Mouse (Mus musculus) MEL (cell line): ENCODE measurements around the gene Rrp36. TPM values are rescaled to one million over a fixed set of nuclear protein-coding genes. Genes with fewer than 3 reads are reported as not detected.

ENCODE experiments used
- DNase-seq: peaks from one replicate; pipeline ENCODE4 v3.0.0; 2011; ENCODE audit warnings: low read depth, low spot score
- H3K27ac ChIP-seq: 2 replicates; pipeline ENCODE4 v1.5.1; 2012; ENCODE audit warnings: low read depth, mild to moderate bottlenecking, control low read depth, low read length, moderate library complexity; ENCODE audit not compliant: control insufficient read depth
- H3K27me3 ChIP-seq, 2 experiments: fragments of 150-350 bp in 1 of 2; sonication (generic) in 1 of 2; 2 replicates each; pipeline ENCODE4 v1.6.1; 2012; ENCODE audit warnings: low read length in 2 of 2, mild to moderate bottlenecking in 2 of 2, improper control_type of control experiment in 1 of 2, moderate library complexity in 1 of 2; ENCODE audit not compliant: insufficient read depth in 2 of 2, control insufficient read depth in 1 of 2
- H3K36me3 ChIP-seq, 2 experiments: 2 replicates each; pipeline ENCODE4 v1.6.1; 2012 to 2014; ENCODE audit warnings: low read length in 2 of 2, improper control_type of control experiment in 1 of 2, inconsistent platforms in 1 of 2, mild to moderate bottlenecking in 1 of 2; ENCODE audit not compliant: insufficient read depth in 2 of 2, control insufficient read depth in 1 of 2
- H3K4me1 ChIP-seq, 2 experiments: fragments of 150-350 bp in 1 of 2; sonication (generic) in 1 of 2; 2 replicates each; pipeline ENCODE4 v1.6.1; 2012; ENCODE audit warnings: low read length in 2 of 2, improper control_type of control experiment in 1 of 2, mild to moderate bottlenecking in 1 of 2; ENCODE audit not compliant: insufficient read depth in 2 of 2, control insufficient read depth in 1 of 2
- H3K4me3 ChIP-seq, 2 experiments: fragments of 150-350 bp in 1 of 2; sonication (generic) in 1 of 2; 2 replicates each; pipeline ENCODE4 v1.5.1; 2012; ENCODE audit warnings: low read depth in 2 of 2, low read length in 2 of 2, mild to moderate bottlenecking in 2 of 2, moderate library complexity in 2 of 2, control low read depth in 1 of 2, improper control_type of control experiment in 1 of 2; ENCODE audit not compliant: control insufficient read depth in 1 of 2, insufficient read depth in 1 of 2
- H3K79me2 ChIP-seq: 2 replicates; pipeline ENCODE4 v1.6.1; 2012; ENCODE audit warnings: mild to moderate bottlenecking, low read length, moderate library complexity; ENCODE audit not compliant: control insufficient read depth, poor library complexity, insufficient read depth
- H3K9ac ChIP-seq: 2 replicates; pipeline ENCODE4 v1.6.1; 2012; ENCODE audit warnings: low read depth, mild to moderate bottlenecking, control low read depth, low read length, moderate library complexity; ENCODE audit not compliant: control insufficient read depth, poor library complexity, severe bottlenecking
- H3K9me3 ChIP-seq: fragments of 150-350 bp; sonication (generic); replicated peaks from 2 replicates; pipeline ENCODE4 v1.6.1; 2012; ENCODE audit warnings: mild to moderate bottlenecking, low read length, improper control_type of control experiment, moderate library complexity; ENCODE audit not compliant: insufficient read depth
- BHLHE40 ChIP-seq: IDR thresholded peaks from 2 replicates; pipeline ENCODE4 v1.6.1; 2012; ENCODE audit warnings: low read depth, mild to moderate bottlenecking, inconsistent platforms, low read length, improper control_type of control experiment, borderline replicate concordance
- CHD1 ChIP-seq: IDR thresholded peaks from 2 replicates; pipeline ENCODE4 v1.6.1; 2012; ENCODE audit warnings: low read depth, mild to moderate bottlenecking, inconsistent platforms, low read length, improper control_type of control experiment
- E2F4 ChIP-seq: IDR thresholded peaks from 2 replicates; pipeline ENCODE4 v1.6.1; 2011; ENCODE audit warnings: low read depth, low read length, improper control_type of control experiment, borderline replicate concordance
- ELF1 ChIP-seq: IDR thresholded peaks from 2 replicates; pipeline ENCODE4 v1.6.1; 2014; ENCODE audit warnings: low read depth, mild to moderate bottlenecking, inconsistent platforms, low read length, improper control_type of control experiment, moderate library complexity
- EP300 ChIP-seq, 2 experiments: IDR thresholded peaks; 2 replicates each; pipeline ENCODE4 v1.6.1; 2011; ENCODE audit warnings: improper control_type of control experiment in 2 of 2, low read length in 2 of 2, low read depth in 1 of 2, mild to moderate bottlenecking in 1 of 2
- ETS1 ChIP-seq: IDR thresholded peaks from 2 replicates; pipeline ENCODE4 v1.6.1; 2012; ENCODE audit warnings: low read depth, mild to moderate bottlenecking, inconsistent platforms, low read length, improper control_type of control experiment, moderate library complexity
- GATA1 ChIP-seq: IDR thresholded peaks from 2 replicates; pipeline ENCODE4 v1.6.1; 2011; ENCODE audit warnings: low read depth, low read length, improper control_type of control experiment
- JUND ChIP-seq: IDR thresholded peaks from 2 replicates; pipeline ENCODE4 v1.6.1; 2011; ENCODE audit warnings: low read depth, mild to moderate bottlenecking, improper control_type of control experiment, low read length
- MAX ChIP-seq: IDR thresholded peaks from 2 replicates; pipeline ENCODE4 v1.6.1; 2011; ENCODE audit warnings: low read length, improper control_type of control experiment
- MAZ ChIP-seq: IDR thresholded peaks from 2 replicates; pipeline ENCODE4 v1.6.1; 2012; ENCODE audit warnings: low read depth, mild to moderate bottlenecking, inconsistent platforms, low read length, improper control_type of control experiment
- MEF2A ChIP-seq: IDR thresholded peaks from 2 replicates; pipeline ENCODE4 v1.6.1; 2014; ENCODE audit warnings: low read depth, mild to moderate bottlenecking, inconsistent platforms, low read length, improper control_type of control experiment; ENCODE audit not compliant: poor library complexity, insufficient replicate concordance, severe bottlenecking; ENCODE audit errors: extremely low read depth
- MXI1 ChIP-seq: IDR thresholded peaks from 2 replicates; pipeline ENCODE4 v1.6.1; 2011; ENCODE audit warnings: mild to moderate bottlenecking, low read depth, low read length, improper control_type of control experiment
- MYB ChIP-seq: IDR thresholded peaks from 2 replicates; pipeline ENCODE4 v1.6.1; 2011; ENCODE audit warnings: mild to moderate bottlenecking, low read depth, low read length, improper control_type of control experiment
- MYC ChIP-seq: IDR thresholded peaks from 2 replicates; pipeline ENCODE4 v1.6.1; 2011; ENCODE audit warnings: low read depth, mild to moderate bottlenecking, low read length, improper control_type of control experiment, moderate library complexity
- NRF1 ChIP-seq: IDR thresholded peaks from 2 replicates; pipeline ENCODE4 v1.6.1; 2014; ENCODE audit warnings: low read depth, mild to moderate bottlenecking, inconsistent platforms, low read length, improper control_type of control experiment, moderate library complexity; ENCODE audit not compliant: poor library complexity, insufficient read depth, severe bottlenecking
- POLR2AphosphoS2 ChIP-seq: IDR thresholded peaks from 2 replicates; pipeline ENCODE4 v1.6.1; 2011; ENCODE audit warnings: low read length, improper control_type of control experiment
- RAD21 ChIP-seq: IDR thresholded peaks from 2 replicates; pipeline ENCODE4 v1.6.1; 2011; ENCODE audit warnings: mild to moderate bottlenecking, low read depth, low read length, improper control_type of control experiment
- RCOR1 ChIP-seq: IDR thresholded peaks from 2 replicates; pipeline ENCODE4 v1.6.1; 2012; ENCODE audit warnings: low read depth, mild to moderate bottlenecking, inconsistent platforms, low read length, improper control_type of control experiment
- SIN3A ChIP-seq: IDR thresholded peaks from 2 replicates; pipeline ENCODE4 v1.6.1; 2012; ENCODE audit warnings: low read length, improper control_type of control experiment, inconsistent platforms
- TBP ChIP-seq: IDR thresholded peaks from 2 replicates; pipeline ENCODE4 v1.8.0; 2011; ENCODE audit warnings: low read depth, low read length, improper control_type of control experiment
- UBTF ChIP-seq: IDR thresholded peaks from 2 replicates; pipeline ENCODE4 v1.6.1; 2012; ENCODE audit warnings: low read depth, mild to moderate bottlenecking, inconsistent platforms, low read length, improper control_type of control experiment, moderate library complexity, borderline replicate concordance; ENCODE audit not compliant: insufficient read depth
- USF2 ChIP-seq, 2 experiments: IDR thresholded peaks; 2 replicates each; pipeline ENCODE4 v1.6.1; 2011 to 2012; ENCODE audit warnings: improper control_type of control experiment in 2 of 2, low read length in 2 of 2, borderline replicate concordance in 1 of 2, inconsistent platforms in 1 of 2, low read depth in 1 of 2, mild to moderate bottlenecking in 1 of 2; ENCODE audit not compliant: insufficient read depth in 1 of 2
- ZC3H11A ChIP-seq: IDR thresholded peaks from 2 replicates; pipeline ENCODE4 v1.6.1; 2012; ENCODE audit warnings: low read depth, mild to moderate bottlenecking, inconsistent platforms, low read length, improper control_type of control experiment
- ZKSCAN1 ChIP-seq: IDR thresholded peaks from 2 replicates; pipeline ENCODE4 v1.6.1; 2012; ENCODE audit warnings: low read depth, mild to moderate bottlenecking, inconsistent platforms, low read length, improper control_type of control experiment, moderate library complexity
- ZMIZ1 ChIP-seq: IDR thresholded peaks from 2 replicates; pipeline ENCODE4 v1.6.1; 2012; ENCODE audit warnings: low read depth, mild to moderate bottlenecking, inconsistent platforms, low read length, improper control_type of control experiment, moderate library complexity
- polyA plus RNA-seq, 2 experiments: library from polyadenylated mRNA; stranded (reverse) in 1 of 2; unstranded in 1 of 2; fragments of >175 nt in 1 of 2; fragments of >200 nt in 1 of 2; gene quantifications; 2 replicates each; pipeline versions ENCODE4 v1.2.1 to v1.2.4; 2012; ENCODE audit warnings: low replicate concordance in 2 of 2, low read depth in 1 of 2; ENCODE audit not compliant: insufficient read length in 2 of 2, insufficient read depth in 1 of 2, missing spikeins in 1 of 2
- total RNA-seq: library from RNA; depleted of rRNA; stranded (reverse); fragments of 300-350 nt; gene quantifications from 2 replicates; pipeline ENCODE4 v1.2.3, GENCODE M21; 2012

Gene Rrp36
- total and polyA plus RNA-seq, 3 experiments = 51.2 to 55.3 TPM; not detected in 1

- TF ChIP-seq USF2 (IDR thresholded peaks at IDR 0.05; ENCODE audit: borderline replicate concordance in 1 of 2, insufficient read depth in 1 of 2, low read depth in 1 of 2, low read length in 2 of 2) = no peak
These were observed 39.7 kb upstream of the Rrp36 start (continued) for GRCm38 (mm10) chr17:46713849-46714248.

GRCm38 (mm10) chr17:46712442-46712841 is 38.3 kb upstream of the Rrp36 start:
- Histone ChIP-seq H3K79me2 (peaks cover 21% of the 10 kb centered on the region), H3K27ac (peak overlapping the region; percentile 70), H3K4me1 (peaks cover 0 to 16% of the 10 kb centered on the region in 2 experiments; a peak in 2 of 4 replicates), H3K9me3 (no peaks in the 10 kb centered on the region), H3K27me3 (no peaks in the 10 kb centered on the region), H3K9ac (peak overlapping the region; percentile 99), H3K36me3 (peaks cover 4 to 6% of the 10 kb centered on the region in 2 experiments), H3K4me3 (peak overlapping the region; percentile 84 to 99)
- TF ChIP-seq MYC (0 out of 2 replicates have a peak, but pooled peaks have one; percentile 63), SIN3A (peak; percentile 81), UBTF (no peak), ZMIZ1 (no peak), MEF2A (no peak), MAX (peak; percentile 30; the same call in 1 of the 2 replicates), TBP (0 out of 2 replicates have a peak, but pooled peaks have one; percentile 24), BHLHE40 (peak; percentile 98), MYB (peak; percentile 60), MXI1 (peak; percentile 76), ZC3H11A (no peak), RCOR1 (peak; percentile 96), GATA1 (peak; percentile 69), EP300 (IDR thresholded peaks at IDR 0.05; ENCODE audit: low read depth in 1 of 2, low read length in 2 of 2) (peak in 1 of 2 experiments; percentile 57; a peak in 1 of 4 replicates)
- peak; percentile 64 for DNase-seq

GRCm38 (mm10) chr17:46711612-46712271 is 37.6 kb upstream of the Rrp36 start:
- no peaks in the 10 kb centered on the region for H3K9me3 ChIP-seq
- H3K27me3 ChIP-seq = no peaks in the 10 kb centered on the region
- H3K27ac ChIP-seq = peak overlapping the region; percentile 70
- H3K9ac ChIP-seq = peak overlapping the region; percentile 99
- H3K4me3 ChIP-seq = peak overlapping the region; percentile 84 to 99
- H3K79me2 ChIP-seq = peaks cover 21% of the 10 kb centered on the region
- peak; percentile 59 for DNase-seq
- TF ChIP-seq POLR2AphosphoS2 (no peak), ELF1 (no peak), MAZ (no peak), CHD1 (no peak), MAX (no peak), ETS1 (no peak), USF2 (IDR thresholded peaks at IDR 0.05; ENCODE audit: borderline replicate concordance in 1 of 2, insufficient read depth in 1 of 2, low read depth in 1 of 2, low read length in 2 of 2) (no peak), UBTF (no peak), JUND (no peak), ZC3H11A (no peak), ZKSCAN1 (no peak), MYB (no peak), RAD21 (no peak), BHLHE40 (no peak), NRF1 (no peak), E2F4 (no peak)
- TF ChIP-seq, all 39 proteins: peak for 0
- peaks cover 4 to 6% of the 10 kb centered on the region in 2 experiments for H3K36me3 ChIP-seq
- peaks cover 0 to 16% of the 10 kb centered on the region in 2 experiments; a peak in 2 of 4 replicates for H3K4me1 ChIP-seq
